Mouse (Mus musculus): ENCODE data around the gene Atp6v0b. TPM values are rescaled to one million over a fixed set of nuclear protein-coding genes. Genes with fewer than 3 reads are reported as not detected.

Atp6v0b gene
- polyA plus RNA-seq (2014; fragmentation: Illumina TruSeq; extraction: RNeasy Lipid Tissue Mini Kit (QIAGEN cat#74804)), result 29.5 TPM

DNA sequence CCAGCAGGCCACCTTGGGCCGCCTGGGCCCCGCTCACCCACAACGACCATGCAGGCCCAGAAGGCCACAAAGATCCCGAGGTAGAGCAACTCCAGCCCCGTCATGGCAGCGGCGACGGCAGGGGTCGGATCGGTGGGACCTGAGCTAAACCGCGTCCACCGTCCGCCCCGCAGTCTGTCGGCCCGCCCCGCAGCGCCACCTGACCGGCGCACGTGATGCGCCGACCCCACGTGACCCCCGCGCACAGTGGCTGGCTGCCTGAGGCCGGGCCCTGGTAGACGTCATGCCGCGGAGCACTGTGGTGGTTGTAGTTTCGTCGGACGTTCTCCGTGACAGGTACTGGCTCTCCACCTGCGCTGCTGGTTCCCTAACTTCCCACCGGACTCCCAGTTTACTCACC, at the start of gene Atp6v0b:
Gene Atp6v0b (minus strand): TSS at position 201 of the 400 bp plus-strand sequence.

DNA sequence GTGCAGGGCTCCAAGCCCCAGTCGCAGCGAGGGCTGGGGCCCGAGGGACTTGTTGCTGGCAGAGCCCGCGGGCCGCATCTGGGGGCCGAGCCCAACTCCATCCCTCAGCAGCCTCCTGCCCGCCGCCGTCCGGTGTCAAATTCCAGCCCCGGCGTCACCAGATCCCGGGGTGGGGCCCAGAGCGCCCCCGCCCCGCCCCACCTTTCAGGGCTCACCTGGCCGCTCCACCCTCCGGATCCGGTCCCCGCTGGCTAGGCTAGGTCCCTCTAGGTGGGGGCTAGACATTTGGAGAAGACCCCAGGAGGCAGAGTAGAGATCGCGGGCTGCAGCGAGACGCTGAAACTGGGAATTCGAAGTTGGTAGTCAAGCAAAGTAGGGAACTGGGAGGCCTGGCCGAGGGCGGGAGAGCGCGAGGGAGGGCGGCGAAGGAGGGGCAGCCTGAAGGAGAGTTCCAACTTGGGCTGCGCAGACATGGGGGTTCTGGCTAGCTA, 42.3 kb upstream of the Atp6v0b start, which contains the start of gene Artn:
Gene Artn (minus strand): TSS at position 373 of the 491 bp plus-strand sequence.

DNA sequence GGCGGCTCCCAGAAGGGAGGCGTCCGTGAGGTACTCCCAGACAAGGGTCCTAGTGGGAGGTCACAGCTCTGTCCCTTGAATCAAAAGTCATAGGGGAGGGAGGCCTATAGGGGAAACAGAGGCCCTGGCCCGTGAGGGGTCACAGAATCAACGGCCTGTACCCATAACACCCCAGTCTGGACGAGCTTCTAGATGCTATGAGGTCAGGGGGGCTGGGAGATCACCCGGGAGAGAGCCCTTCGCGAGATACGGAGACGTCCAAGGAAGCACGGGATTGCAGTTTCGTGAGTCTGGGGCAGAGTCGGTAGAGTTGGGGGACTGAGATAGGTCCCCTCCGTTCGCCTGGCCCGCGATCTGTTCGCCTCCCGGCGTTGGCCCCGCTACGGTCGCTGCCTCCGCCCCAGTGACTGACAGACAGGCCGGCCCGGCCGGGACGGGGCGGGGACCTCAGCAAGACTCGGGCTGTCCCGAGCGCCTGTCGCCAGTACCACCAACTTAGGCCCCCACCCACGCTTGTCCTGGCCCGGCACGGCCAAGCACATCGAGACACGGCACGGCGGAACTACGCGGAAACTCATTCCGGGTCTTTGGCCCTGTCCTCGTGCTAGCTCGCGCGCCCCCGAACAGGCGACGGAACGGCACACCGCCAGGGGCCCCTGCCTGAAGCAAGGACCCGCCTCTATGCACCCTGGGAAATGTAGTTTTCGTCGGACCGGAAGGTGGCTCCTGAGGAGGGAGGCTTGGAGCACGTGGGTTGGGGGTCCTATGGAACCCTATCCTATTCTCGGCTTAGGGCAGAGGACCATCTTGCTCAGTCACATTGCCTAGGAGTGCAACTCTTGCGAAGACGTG, 27.7 kb upstream of the Atp6v0b start, which contains the start of gene Ipo13:
Gene Ipo13 (minus strand): TSS at position 409 of the 852 bp plus-strand sequence.

GRCm38 (mm10) chr4:117891738-117892161, 4.6 kb upstream of the Atp6v0b start, which contains the start of gene Dph2:
Gene Dph2, minus strand, starts transcription at chr4:117892032.

GRCm38 (mm10) chr4:117882701-117883691, 4.1 kb downstream of the Atp6v0b start, which contains the start of gene B4galt2:
Gene B4galt2, minus strand, starts transcription at chr4:117883487.

DNA sequence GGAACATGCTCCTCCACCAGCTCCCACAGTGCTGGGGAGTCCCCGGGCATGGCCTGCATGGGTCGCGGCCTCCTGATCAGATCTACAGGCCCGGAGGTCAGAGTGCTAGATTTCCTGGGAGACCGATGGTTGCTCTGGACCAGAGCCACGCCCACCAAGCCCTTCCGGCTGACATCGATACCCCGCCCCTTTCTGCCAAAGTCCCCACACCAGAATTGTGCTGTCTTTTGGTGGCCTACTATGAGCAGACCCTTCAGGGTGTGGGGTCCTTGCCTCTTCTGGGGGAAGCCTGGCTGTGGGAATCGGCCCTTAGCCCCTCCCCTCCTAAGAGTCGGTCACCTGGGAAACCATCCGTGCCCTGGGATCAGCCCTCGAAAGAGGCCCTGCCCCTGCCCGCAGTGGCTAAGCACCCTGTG, 14.7 kb downstream of the Atp6v0b start, which contains the start of gene Ccdc24:
Gene Ccdc24 (minus strand): TSS at position 87 of the 416 bp plus-strand sequence.

GRCm38 (mm10) chr4:117834457-117834844, 52.7 kb downstream of the Atp6v0b start, which contains the start of gene Slc6a9:
Gene Slc6a9, plus strand, starts transcription at chr4:117834506.

Other genes starting within 250 kb of the Atp6v0b start
- gene Dmap1, start 205.1 kb downstream of the Atp6v0b start, polyA plus RNA-seq (2014; fragmentation: Illumina TruSeq; extraction: RNeasy Lipid Tissue Mini Kit (QIAGEN cat#74804)), result 1.0 TPM
- 0.26 TPM for gene Gm12845, start 162.9 kb downstream of the Atp6v0b start, polyA plus RNA-seq (2014; fragmentation: Illumina TruSeq; extraction: RNeasy Lipid Tissue Mini Kit (QIAGEN cat#74804))
- 2.7 TPM for gene Klf17, start 121.7 kb downstream of the Atp6v0b start, polyA plus RNA-seq (2014; fragmentation: Illumina TruSeq; extraction: RNeasy Lipid Tissue Mini Kit (QIAGEN cat#74804))
- gene Slc6a9, start 52.8 kb downstream of the Atp6v0b start, polyA plus RNA-seq (2014; fragmentation: Illumina TruSeq; extraction: RNeasy Lipid Tissue Mini Kit (QIAGEN cat#74804)), result 5.4 TPM
- not detected for gene Ccdc24, start 14.8 kb downstream of the Atp6v0b start, polyA plus RNA-seq (2014; fragmentation: Illumina TruSeq; extraction: RNeasy Lipid Tissue Mini Kit (QIAGEN cat#74804))
- gene B4galt2, start 3.8 kb downstream of the Atp6v0b start, polyA plus RNA-seq (2014; fragmentation: Illumina TruSeq; extraction: RNeasy Lipid Tissue Mini Kit (QIAGEN cat#74804)), result 0.48 TPM
- gene Dph2, start 4.7 kb upstream of the Atp6v0b start, polyA plus RNA-seq (2014; fragmentation: Illumina TruSeq; extraction: RNeasy Lipid Tissue Mini Kit (QIAGEN cat#74804)), result 5.5 TPM
- gene Ipo13, start 27.7 kb upstream of the Atp6v0b start, polyA plus RNA-seq (2014; fragmentation: Illumina TruSeq; extraction: RNeasy Lipid Tissue Mini Kit (QIAGEN cat#74804)), result 2.8 TPM
- not detected for gene Artn, start 42.4 kb upstream of the Atp6v0b start, polyA plus RNA-seq (2014; fragmentation: Illumina TruSeq; extraction: RNeasy Lipid Tissue Mini Kit (QIAGEN cat#74804))
- gene St3gal3, start 247.6 kb upstream of the Atp6v0b start, polyA plus RNA-seq (2014; fragmentation: Illumina TruSeq; extraction: RNeasy Lipid Tissue Mini Kit (QIAGEN cat#74804)), result 1.8 TPM